Mouse (Mus musculus) intestine, embryonic 16.5 days (tissue): ENCODE data around the gene Lamtor1. TPM values are rescaled to one million over a fixed set of nuclear protein-coding genes. Genes with fewer than 3 reads are reported as not detected.

ENCODE experiments used
- ATAC-seq: fragments of 200-750 bp; cut with Nextera tagmentation; 2 replicates; pipeline ENCODE4 v1.8.0; 2017; ENCODE audit warnings: moderate TSS enrichment, moderate library complexity
- H3K27ac ChIP-seq: fragments of 300-500 bp; sonication (generic); 2 replicates; pipeline ENCODE4 v1.5.1; 2014; ENCODE audit warnings: mild to moderate bottlenecking, low read length
- H3K27me3 ChIP-seq: fragments of 300-500 bp; sonication (generic); replicated peaks from 2 replicates; pipeline ENCODE4 v1.6.1; 2014; ENCODE audit warnings: low read length, control low read depth, mixed read lengths; ENCODE audit not compliant: control insufficient read depth, insufficient read depth
- H3K36me3 ChIP-seq: fragments of 300-500 bp; sonication (generic); 2 replicates; pipeline ENCODE4 v1.6.1; 2014; ENCODE audit warnings: low read length, control low read depth; ENCODE audit not compliant: control insufficient read depth, insufficient read depth
- H3K4me1 ChIP-seq: fragments of 300-500 bp; sonication (generic); 2 replicates; pipeline ENCODE4 v1.6.1; 2014; ENCODE audit warnings: low read length, control low read depth, mixed read lengths; ENCODE audit not compliant: control insufficient read depth, insufficient read depth
- H3K4me2 ChIP-seq: fragments of 300-500 bp; sonication (generic); 2 replicates; pipeline ENCODE4 v1.6.1; 2014; ENCODE audit warnings: low read depth, low read length, control low read depth
- H3K4me3 ChIP-seq: fragments of 300-500 bp; sonication (generic); 2 replicates; pipeline ENCODE4 v1.5.1; 2014; ENCODE audit warnings: mild to moderate bottlenecking, low read length
- H3K9ac ChIP-seq: fragments of 300-500 bp; sonication (generic); 2 replicates; pipeline ENCODE4 v1.6.1; 2014; ENCODE audit warnings: low read depth, low read length
- H3K9me3 ChIP-seq: fragments of 300-500 bp; sonication (generic); 2 replicates; pipeline ENCODE4 v1.6.1; 2016; ENCODE audit warnings: low read length, control low read depth; ENCODE audit not compliant: control insufficient read depth
- WGBS: fragments of 180-500 bp; shearing (Covaris S2); extraction: QIAGEN DNeasy Blood & Tissue Kit; methylation state at CpG from one replicate; pipeline ENCODE4 v1.1.7; 2014; 5-methylcytosine and 5-hydroxymethylcytosine counted together
- polyA plus RNA-seq: library from polyadenylated mRNA; unstranded; fragments of >200 nt; fragmentation: Nextera tagmentation; extraction: Ambion mirVana; gene quantifications from 2 replicates; pipeline ENCODE4 v1.2.1, GENCODE M21; 2015

Gene Lamtor1
- 236 and 245 TPM in 2 replicates for polyA plus RNA-seq

DNA sequence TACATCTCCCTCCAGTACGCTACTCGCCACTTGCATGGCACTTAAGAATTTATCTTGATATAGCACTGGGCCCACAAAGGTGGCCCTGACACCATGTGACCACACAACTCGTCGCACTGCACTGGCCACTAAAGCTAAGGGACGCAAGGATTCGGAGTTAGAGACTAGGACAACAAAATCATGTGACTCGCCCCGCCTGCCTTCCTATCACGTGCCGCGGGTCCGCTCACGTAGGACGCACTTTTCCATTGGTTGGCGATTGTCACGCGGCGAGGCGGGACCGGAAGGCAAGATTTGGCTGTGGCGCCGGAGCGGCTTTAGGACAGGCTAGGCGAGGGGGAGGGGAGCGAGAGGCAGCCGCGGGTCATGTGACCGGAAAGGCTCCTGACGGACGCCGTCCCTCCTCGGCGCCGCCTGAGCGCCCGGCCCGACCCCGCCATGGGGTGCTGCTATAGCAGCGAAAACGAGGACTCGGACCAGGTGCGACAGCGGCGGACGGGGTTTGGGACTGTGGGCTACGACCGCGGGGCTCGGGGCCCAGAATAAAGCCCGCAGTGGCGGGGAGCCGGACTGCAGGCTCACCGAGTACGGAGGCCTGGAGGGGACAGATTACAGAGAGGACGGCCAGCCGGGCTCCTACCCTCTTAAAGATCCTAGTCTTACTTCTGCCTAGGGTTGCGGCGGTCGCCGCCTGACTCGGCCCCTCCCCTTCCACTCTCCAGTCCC, at the start of gene Lamtor1:
Gene Lamtor1, plus strand, starts transcription at position 344 of the 726 bp plus-strand sequence.
- H3K36me3 ChIP-seq: peaks cover 6% of the 10 kb centered on the region
- H3K27me3 ChIP-seq: no peaks in the 10 kb centered on the region
- peak within 1 kb of the TSS; percentile 95 for H3K9ac ChIP-seq
- H3K4me2 ChIP-seq: peak within 1 kb of the TSS; percentile 68
- no peaks in the 10 kb centered on the region for H3K9me3 ChIP-seq
- under 1% methylated on average over 61 of the region's 61 CpGs for WGBS
- peak within 1 kb of the TSS; percentile 99 for H3K27ac ChIP-seq
- H3K4me1 ChIP-seq: peaks cover 21% of the 10 kb centered on the region
- H3K4me3 ChIP-seq: peak within 1 kb of the TSS; percentile 91
- ATAC-seq: peak; percentile 97

DNA sequence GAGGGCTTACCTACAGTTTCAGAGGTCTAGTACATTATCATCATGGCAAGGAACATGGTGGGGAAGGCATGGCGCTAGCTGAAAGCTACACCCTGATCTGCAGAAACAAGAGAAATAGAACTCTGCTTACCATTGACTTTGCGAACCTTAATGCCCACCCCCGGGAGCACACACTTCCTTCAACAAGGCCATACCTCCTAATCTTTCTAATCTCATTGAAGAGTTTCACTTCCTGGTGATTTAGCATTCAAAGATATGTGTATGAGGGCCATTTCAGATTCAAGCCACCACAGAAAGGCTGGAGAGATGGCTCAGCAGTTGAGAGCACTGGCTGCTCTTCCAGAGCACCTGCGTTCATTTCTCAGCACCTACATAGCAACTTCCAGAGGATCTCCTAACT, 48.6 kb upstream of the Lamtor1 start, which contains the start of gene Folr2:
Gene Folr2, minus strand, starts transcription at position 101 of the 400 bp plus-strand sequence.
- Histone ChIP-seq H3K27me3 (no peaks in the 10 kb centered on the region), H3K27ac (no peak within 1 kb of the TSS)

DNA sequence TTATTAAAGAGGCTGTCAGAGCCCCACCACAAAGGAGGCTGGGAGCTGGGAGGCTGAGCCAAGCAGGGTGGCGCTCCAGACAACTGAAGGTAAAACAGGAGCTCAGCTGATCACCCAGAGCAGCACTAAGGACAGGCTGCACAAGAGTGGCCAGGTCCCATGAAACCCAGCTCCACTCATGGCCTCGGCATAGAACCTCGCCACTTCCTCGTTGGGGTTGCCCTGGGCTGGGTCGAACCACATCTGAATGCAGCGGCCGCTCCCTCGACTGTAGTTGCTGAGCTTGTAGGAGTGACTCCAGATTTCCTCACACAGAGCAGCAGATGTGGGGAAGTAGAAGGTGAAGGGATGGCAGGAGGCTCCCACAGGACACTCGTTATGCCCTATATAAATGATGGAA, 47.3 kb upstream of the Lamtor1 start:
- no peak overlapping the region for H3K4me2 ChIP-seq
- H3K9ac ChIP-seq: no peak overlapping the region
- 76% methylated on average over 9 of the region's 9 CpGs for WGBS
- H3K27me3 ChIP-seq: no peaks in the 10 kb centered on the region
- no peaks in the 10 kb centered on the region for H3K4me1 ChIP-seq
- no peak overlapping the region for H3K27ac ChIP-seq
- no peaks in the 10 kb centered on the region for H3K36me3 ChIP-seq
- H3K9me3 ChIP-seq: no peaks in the 10 kb centered on the region
- no peak overlapping the region for H3K4me3 ChIP-seq
- no peak for ATAC-seq

More for the DNA sequence above, 48.6 kb upstream of the Lamtor1 start, which contains the start of gene Folr2:
- Histone ChIP-seq H3K4me2 (no peak within 1 kb of the TSS), H3K9ac (no peak within 1 kb of the TSS), H3K9me3 (no peaks in the 10 kb centered on the region), H3K4me1 (no peaks in the 10 kb centered on the region), H3K4me3 (no peak within 1 kb of the TSS), H3K36me3 (no peaks in the 10 kb centered on the region)
- WGBS: 89% methylated on average over 4 of the region's 4 CpGs
- ATAC-seq: no peak

DNA sequence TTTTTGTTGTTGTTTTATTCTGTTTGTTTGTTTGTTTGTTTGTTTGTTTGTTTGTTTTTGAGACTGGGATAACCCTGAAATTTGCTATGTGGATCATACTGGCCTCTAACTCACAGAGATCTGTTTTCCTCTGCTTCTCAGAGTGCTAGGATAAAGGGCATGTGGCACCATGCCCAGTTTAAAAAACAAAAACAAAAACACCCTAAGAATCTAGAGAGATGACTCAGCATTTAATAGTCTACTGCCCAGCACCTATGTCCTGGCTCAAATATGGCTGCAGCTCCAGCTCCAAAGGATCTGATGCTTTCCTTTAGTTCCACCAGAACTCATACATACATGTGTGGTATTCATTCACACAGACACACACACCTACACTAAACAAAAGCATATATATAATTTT, 44.7 kb upstream of the Lamtor1 start:
- no peaks in the 10 kb centered on the region for H3K4me1 ChIP-seq
- no peaks in the 10 kb centered on the region for H3K9me3 ChIP-seq
- no peak overlapping the region for H3K9ac ChIP-seq
- H3K27ac ChIP-seq: no peak overlapping the region
- no peak for ATAC-seq
- no peak overlapping the region for H3K4me2 ChIP-seq
- H3K27me3 ChIP-seq: no peaks in the 10 kb centered on the region
- H3K4me3 ChIP-seq: no peak overlapping the region
- no peaks in the 10 kb centered on the region for H3K36me3 ChIP-seq

DNA sequence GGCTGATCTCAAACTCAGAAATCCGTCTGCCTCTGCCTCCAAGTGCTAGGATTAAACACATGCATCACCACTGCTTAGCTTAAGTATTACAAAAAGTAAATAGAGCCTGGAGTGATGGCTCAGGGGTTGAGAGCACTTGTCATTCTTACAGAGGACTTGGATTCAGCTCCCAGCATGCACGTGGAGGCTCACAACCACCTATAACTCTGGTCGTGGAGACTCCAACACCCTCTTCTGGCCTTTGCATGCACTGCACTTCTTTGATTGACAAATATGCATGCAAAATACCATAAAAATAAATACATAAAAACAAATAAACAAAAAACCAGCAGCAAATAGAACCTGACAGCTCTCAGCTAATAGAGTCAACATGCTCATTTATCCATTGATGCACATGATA, 43.4 kb upstream of the Lamtor1 start:
- no peaks in the 10 kb centered on the region for H3K27me3 ChIP-seq
- H3K36me3 ChIP-seq: no peaks in the 10 kb centered on the region
- no peak overlapping the region for H3K4me2 ChIP-seq
- H3K9me3 ChIP-seq: no peaks in the 10 kb centered on the region
- no peak overlapping the region for H3K4me3 ChIP-seq
- H3K9ac ChIP-seq: no peak overlapping the region
- 76% methylated on average over 3 of the region's 3 CpGs for WGBS
- ATAC-seq: no peak
- H3K27ac ChIP-seq: no peak overlapping the region
- H3K4me1 ChIP-seq: no peaks in the 10 kb centered on the region

DNA sequence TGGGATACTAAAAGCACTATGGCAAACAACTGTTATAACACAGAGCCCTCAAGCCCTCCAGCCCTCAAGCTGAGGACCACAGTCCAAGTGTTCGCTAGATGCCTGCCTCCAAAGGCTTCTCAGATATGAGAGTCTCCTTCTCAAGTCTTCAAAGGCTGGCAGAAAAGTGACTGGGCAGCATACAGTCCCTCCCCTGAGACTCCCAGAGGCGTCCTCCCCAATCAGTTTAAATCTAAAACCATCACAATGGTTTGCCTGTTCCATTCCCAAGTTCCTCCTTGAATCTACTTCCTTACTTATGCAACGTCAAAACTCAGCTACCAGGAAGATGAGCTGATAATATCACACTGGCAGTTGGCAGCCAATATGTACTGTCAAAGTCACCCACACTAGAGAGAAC, 42.3 kb upstream of the Lamtor1 start, which contains the start of gene Anapc15:
Gene Anapc15, plus strand, starts transcription at position 301 of the 400 bp plus-strand sequence.
- Histone ChIP-seq H3K9ac (no peak within 1 kb of the TSS), H3K27me3 (no peaks in the 10 kb centered on the region), H3K4me1 (peaks cover 2% of the 10 kb centered on the region; the same call in 1 of the 2 replicates), H3K4me2 (no peak within 1 kb of the TSS), H3K27ac (no peak within 1 kb of the TSS), H3K4me3 (no peak within 1 kb of the TSS), H3K9me3 (no peaks in the 10 kb centered on the region), H3K36me3 (no peaks in the 10 kb centered on the region)
- WGBS: 77% methylated on average over 3 of the region's 3 CpGs
- no peak for ATAC-seq

DNA sequence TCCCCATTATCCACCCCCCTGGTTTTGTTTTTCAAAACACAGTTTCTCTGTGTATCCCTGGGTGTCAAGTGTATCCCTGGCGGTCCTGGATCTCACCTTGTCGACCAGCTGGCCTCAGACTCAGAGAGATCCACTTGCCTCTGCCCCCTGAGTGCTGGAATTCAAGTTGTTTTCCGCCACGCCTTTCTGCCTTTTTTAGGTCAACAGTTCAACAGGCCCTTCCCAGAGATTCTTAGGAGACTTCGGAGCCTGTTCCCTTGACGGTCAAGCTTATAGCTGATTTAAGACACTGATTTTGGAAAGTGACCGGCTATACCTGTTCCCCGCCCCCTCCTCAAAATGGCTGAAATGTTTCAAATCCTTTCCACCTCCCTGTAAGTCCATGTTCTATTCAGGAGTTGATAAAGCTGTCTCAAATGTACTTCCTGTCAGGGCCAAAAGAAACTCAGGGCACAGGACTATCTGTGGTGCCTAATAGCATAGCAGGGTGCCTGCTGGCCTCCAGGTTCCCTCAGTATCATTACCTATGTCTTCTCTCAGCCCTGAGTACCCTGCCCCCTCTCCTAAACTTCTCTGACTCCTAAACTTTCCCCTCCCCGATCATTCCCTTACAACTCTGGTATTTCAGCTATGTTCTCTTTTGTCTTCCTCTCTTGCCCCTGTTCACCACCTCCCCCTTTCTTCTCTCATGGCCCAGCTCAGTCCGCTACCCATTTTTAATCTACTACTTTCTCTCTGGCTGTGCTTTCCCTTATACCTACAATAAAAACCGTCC, 39.0 kb upstream of the Lamtor1 start:
- WGBS: 84% methylated on average over 11 of the region's 11 CpGs
- Histone ChIP-seq H3K4me2 (no peak overlapping the region), H3K36me3 (no peaks in the 10 kb centered on the region), H3K27me3 (no peaks in the 10 kb centered on the region), H3K4me1 (peaks cover 2% of the 10 kb centered on the region; the same call in 1 of the 2 replicates), H3K4me3 (no peak overlapping the region), H3K9ac (no peak overlapping the region), H3K27ac (no peak overlapping the region), H3K9me3 (no peaks in the 10 kb centered on the region)
- ATAC-seq: no peak

DNA sequence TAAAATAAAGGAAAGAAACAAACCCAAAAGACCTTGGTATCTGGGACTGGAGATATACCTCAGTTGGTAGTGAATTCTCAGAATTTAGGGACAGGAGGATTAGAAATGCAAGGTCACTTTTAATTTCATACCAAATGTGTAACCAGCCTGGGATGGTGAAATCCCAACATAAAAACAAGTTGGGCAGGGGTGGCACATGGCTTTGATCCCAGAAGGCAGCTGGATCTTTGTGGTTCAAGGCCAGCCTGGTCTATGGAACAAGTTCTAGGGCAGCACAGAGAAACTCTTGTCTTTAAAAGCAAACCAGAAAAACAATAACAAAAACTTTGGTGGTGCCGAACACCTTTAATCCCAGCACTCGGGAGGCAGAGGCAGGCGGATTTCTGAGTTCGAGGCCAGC, 38.2 kb upstream of the Lamtor1 start:
- ATAC-seq: no peak
- WGBS: 97% methylated on average over 4 of the region's 4 CpGs
- H3K9ac ChIP-seq: no peak overlapping the region

More for the DNA sequence above, 38.2 kb upstream of the Lamtor1 start:
- H3K27me3 ChIP-seq: no peaks in the 10 kb centered on the region
- H3K4me2 ChIP-seq: no peak overlapping the region
- H3K4me3 ChIP-seq: no peak overlapping the region
- H3K4me1 ChIP-seq: peaks cover 2% of the 10 kb centered on the region; the same call in 1 of the 2 replicates
- H3K9me3 ChIP-seq: no peaks in the 10 kb centered on the region
- H3K27ac ChIP-seq: no peak overlapping the region
- no peaks in the 10 kb centered on the region for H3K36me3 ChIP-seq
